Mouse (Mus musculus) cerebellum, postnatal 14 days (tissue): Measurements from ENCODE around the gene Nek2.

ENCODE experiments used
- DNase-seq, 2 experiments: peaks; one replicate each; pipeline ENCODE4 v3.0.0; 2021; ENCODE audit warnings: mixed read lengths in 2 of 2

Nek2 gene

GRCm38 (mm10) chr1:191861247-191861646, 40.0 kb downstream of the Nek2 start:
- DNase-seq: no peak

DNA sequence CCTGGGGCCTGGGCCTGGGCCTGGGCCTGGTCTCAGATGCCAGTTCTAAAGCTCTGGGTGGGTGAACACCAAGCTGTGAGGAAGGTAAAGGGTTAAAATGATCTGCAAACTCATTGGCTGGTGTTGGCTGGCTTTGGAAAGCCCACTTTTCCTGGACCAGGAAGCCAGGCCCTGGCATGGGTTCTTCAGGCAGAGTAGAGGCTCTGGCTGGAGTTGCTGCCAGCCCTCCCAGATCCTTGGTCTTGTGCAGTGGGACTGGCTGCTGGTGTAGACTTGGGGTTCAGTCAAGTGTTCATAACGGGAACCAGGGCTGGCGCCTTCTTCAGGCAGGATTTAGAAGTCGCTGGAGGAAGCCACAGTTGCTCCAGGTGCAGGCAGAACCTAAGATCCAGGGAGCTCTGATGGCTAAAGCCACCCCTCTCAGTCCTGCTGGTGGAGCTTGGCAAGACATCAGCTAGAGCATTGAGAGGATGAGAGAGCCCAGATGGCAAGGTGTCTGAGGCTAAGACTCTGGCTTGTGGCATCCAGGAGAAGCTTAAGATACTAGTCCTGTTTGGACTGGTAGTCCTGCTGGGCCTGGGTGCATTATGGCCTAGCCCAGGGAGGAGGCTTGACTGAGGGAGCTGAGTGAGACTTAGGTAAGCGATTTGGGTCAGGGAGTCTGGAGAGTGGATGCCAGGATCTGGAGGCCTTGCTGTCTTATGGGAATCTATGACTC, 42.7 kb downstream of the Nek2 start:
- peak; percentile 76 to 77 for DNase-seq

GRCm38 (mm10) chr1:191864551-191865027, 43.3 kb downstream of the Nek2 start:
- DNase-seq: peak in 1 of 2 experiments; percentile 46

- no peak for DNase-seq
Observed at GRCm38 (mm10) chr1:191872076-191872710, 50.9 kb downstream of the Nek2 start.

GRCm38 (mm10) chr1:191875006-191875405, 53.8 kb downstream of the Nek2 start:
- DNase-seq: no peak

GRCm38 (mm10) chr1:191875683-191876305, 54.5 kb downstream of the Nek2 start:
- DNase-seq: no peak

DNA sequence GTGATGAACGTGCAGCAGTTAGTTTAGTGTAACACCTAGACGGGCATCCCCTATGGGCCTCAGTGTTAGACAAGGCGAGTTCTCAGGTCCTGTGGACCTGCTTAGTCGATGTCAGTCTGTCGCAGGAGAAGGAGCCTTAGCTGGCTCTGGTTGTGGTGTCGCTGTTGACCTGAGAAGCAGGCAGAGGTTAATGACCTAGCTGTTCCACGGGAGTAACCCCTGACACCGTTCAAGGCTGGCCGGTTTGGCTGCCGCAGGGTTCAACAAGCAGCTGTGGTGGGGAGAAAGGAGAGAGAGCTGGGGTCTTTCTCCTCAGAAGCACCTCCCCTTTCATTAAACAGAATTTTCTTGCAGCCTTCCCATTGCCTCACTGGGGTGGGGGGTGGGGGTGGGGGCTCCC, 56.4 kb downstream of the Nek2 start:
- no peak for DNase-seq

DNA sequence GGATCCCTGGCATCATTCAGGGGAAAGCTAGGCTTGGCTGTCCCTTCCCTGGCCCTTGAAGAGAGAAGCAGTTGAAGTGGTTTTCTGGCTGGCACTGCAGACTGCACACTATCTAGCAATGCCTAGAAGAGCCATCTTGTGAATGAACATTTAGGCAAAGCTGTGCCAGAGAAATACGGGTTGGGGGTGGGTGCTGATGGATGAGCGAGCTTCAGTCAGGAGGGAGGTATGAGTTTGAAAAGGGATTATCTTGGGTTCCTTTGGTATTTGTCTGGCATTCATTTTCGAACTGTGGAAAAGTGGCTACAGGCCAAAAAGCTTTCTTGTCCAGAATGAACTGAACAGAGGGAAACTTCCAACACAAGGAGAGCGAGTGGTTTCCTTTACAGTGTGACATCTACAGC, 57.3 kb downstream of the Nek2 start:
- DNase-seq: no peak

GRCm38 (mm10) chr1:191880247-191880646, 59.0 kb downstream of the Nek2 start:
- no peak for DNase-seq

GRCm38 (mm10) chr1:191880921-191881609, 59.8 kb downstream of the Nek2 start:
- peak; percentile 35 to 50 for DNase-seq

DNA sequence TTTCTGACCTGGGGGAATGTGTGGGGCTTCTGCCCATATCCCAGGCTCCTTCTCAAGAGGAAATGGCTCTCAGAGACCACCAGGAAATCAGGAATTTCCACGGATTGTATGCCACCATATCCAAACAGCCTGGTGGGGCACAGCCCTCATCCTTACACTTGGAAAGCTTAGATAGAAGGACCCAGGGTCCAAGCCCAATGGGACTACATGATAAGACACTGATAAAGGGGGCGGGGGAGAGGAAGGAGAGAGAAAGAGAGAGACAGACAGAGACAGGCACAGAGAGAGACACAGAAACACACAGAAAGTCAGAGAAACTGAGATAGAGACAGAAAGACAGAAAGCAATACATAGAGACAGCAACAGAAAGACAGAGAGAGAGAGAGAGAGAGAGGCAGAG, 60.4 kb downstream of the Nek2 start:
- no peak for DNase-seq
